Mouse (Mus musculus): ENCODE measurements around the gene Tnnt2. TPM values are rescaled to one million over a fixed set of nuclear protein-coding genes. Genes with fewer than 3 reads are reported as not detected.

The Tnnt2 gene
- polyA plus RNA-seq, 1 experiment, result 0.56 TPM

- Histone ChIP-seq H3K4me1 (ENCODE audit: control insufficient read depth, insufficient read depth, insufficient read length, low read length) (peaks cover 68% of the 10 kb centered on the region), H3K4me3 (ENCODE audit: low read depth, low read length) (no peak overlapping the region), H3K27me3 (ENCODE audit: control insufficient read depth, insufficient read depth, low read length) (no peaks in the 10 kb centered on the region), H3K27ac (ENCODE audit: insufficient read depth, low read depth, low read length) (peak overlapping the region; percentile 99), H3K36me3 (ENCODE audit: control insufficient read depth, insufficient read depth, low read length) (no peaks in the 10 kb centered on the region)
- peak; percentile 98 for TF ChIP-seq CTCF (IDR thresholded peaks at IDR 0.05; ENCODE audit: extremely low read depth, insufficient read length, insufficient replicate concordance, low read depth, low read length)
- no peak for TF ChIP-seq POLR2A (IDR thresholded peaks at IDR 0.05; ENCODE audit: low read depth, low read length)
- 21% methylated on average over 7 of the region's 7 CpGs for WGBS
Observed at GRCm38 (mm10) chr1:135811016-135811646, 25.0 kb upstream of the Tnnt2 start.

- peaks cover 68% of the 10 kb centered on the region for H3K4me1 ChIP-seq (ENCODE audit: control insufficient read depth, insufficient read depth, insufficient read length, low read length)
- 24% methylated on average over 3 of the region's 3 CpGs for WGBS
- H3K27me3 ChIP-seq (ENCODE audit: control insufficient read depth, insufficient read depth, low read length), result no peaks in the 10 kb centered on the region
- no peaks in the 10 kb centered on the region for H3K36me3 ChIP-seq (ENCODE audit: control insufficient read depth, insufficient read depth, low read length)
- peak overlapping the region; percentile 99 for H3K27ac ChIP-seq (ENCODE audit: insufficient read depth, low read depth, low read length)
- no peak overlapping the region for H3K4me3 ChIP-seq (ENCODE audit: low read depth, low read length)
- TF ChIP-seq CTCF (IDR thresholded peaks at IDR 0.05; ENCODE audit: extremely low read depth, insufficient read length, insufficient replicate concordance, low read depth, low read length), result no peak
- no peak for TF ChIP-seq POLR2A (IDR thresholded peaks at IDR 0.05; ENCODE audit: low read depth, low read length)
Observed at GRCm38 (mm10) chr1:135812205-135812604, 23.9 kb upstream of the Tnnt2 start.

- Histone ChIP-seq H3K4me1 (ENCODE audit: control insufficient read depth, insufficient read depth, insufficient read length, low read length) (peaks cover 64% of the 10 kb centered on the region), H3K27ac (ENCODE audit: insufficient read depth, low read depth, low read length) (peak overlapping the region; percentile 99), H3K4me3 (ENCODE audit: low read depth, low read length) (peak overlapping the region; percentile 29), H3K36me3 (ENCODE audit: control insufficient read depth, insufficient read depth, low read length) (no peaks in the 10 kb centered on the region), H3K27me3 (ENCODE audit: control insufficient read depth, insufficient read depth, low read length) (no peaks in the 10 kb centered on the region)
- WGBS, result 19% methylated on average over 2 of the region's 2 CpGs
- TF ChIP-seq POLR2A (IDR thresholded peaks at IDR 0.05; ENCODE audit: low read depth, low read length), result no peak
- TF ChIP-seq CTCF (IDR thresholded peaks at IDR 0.05; ENCODE audit: extremely low read depth, insufficient read length, insufficient replicate concordance, low read depth, low read length), result no peak
Observed at GRCm38 (mm10) chr1:135812618-135813017, 23.5 kb upstream of the Tnnt2 start.

DNA sequence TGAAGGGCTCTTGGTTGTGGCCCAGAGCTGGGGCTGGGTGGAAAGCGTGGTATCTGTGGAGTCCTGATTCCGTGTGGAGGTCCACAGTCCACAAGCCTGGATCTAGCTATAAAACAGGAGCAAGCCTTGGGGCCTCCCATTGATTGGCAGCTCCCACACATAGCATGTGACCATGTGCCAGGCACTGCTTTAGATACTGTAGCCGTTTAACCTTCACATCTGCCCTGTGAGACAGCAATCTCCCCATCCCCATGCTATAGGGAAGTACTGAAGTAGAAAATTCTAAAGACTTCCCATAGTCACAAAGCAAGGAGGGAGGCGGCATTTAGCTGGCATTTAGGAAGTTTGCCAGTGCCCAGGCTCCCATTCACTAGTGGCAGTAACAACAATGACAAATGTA lies 23.1 kb upstream of the Tnnt2 start:
- TF ChIP-seq POLR2A (IDR thresholded peaks at IDR 0.05; ENCODE audit: low read depth, low read length) (no peak), CTCF (IDR thresholded peaks at IDR 0.05; ENCODE audit: extremely low read depth, insufficient read length, insufficient replicate concordance, low read depth, low read length) (no peak)
- H3K4me3 ChIP-seq (ENCODE audit: low read depth, low read length), result peak overlapping the region; percentile 29
- H3K36me3 ChIP-seq (ENCODE audit: control insufficient read depth, insufficient read depth, low read length), result no peaks in the 10 kb centered on the region
- H3K4me1 ChIP-seq (ENCODE audit: control insufficient read depth, insufficient read depth, insufficient read length, low read length), result peaks cover 61% of the 10 kb centered on the region
- H3K27ac ChIP-seq (ENCODE audit: insufficient read depth, low read depth, low read length), result peak overlapping the region; percentile 99
- 27% methylated on average over 4 of the region's 4 CpGs for WGBS
- H3K27me3 ChIP-seq (ENCODE audit: control insufficient read depth, insufficient read depth, low read length), result no peaks in the 10 kb centered on the region

DNA sequence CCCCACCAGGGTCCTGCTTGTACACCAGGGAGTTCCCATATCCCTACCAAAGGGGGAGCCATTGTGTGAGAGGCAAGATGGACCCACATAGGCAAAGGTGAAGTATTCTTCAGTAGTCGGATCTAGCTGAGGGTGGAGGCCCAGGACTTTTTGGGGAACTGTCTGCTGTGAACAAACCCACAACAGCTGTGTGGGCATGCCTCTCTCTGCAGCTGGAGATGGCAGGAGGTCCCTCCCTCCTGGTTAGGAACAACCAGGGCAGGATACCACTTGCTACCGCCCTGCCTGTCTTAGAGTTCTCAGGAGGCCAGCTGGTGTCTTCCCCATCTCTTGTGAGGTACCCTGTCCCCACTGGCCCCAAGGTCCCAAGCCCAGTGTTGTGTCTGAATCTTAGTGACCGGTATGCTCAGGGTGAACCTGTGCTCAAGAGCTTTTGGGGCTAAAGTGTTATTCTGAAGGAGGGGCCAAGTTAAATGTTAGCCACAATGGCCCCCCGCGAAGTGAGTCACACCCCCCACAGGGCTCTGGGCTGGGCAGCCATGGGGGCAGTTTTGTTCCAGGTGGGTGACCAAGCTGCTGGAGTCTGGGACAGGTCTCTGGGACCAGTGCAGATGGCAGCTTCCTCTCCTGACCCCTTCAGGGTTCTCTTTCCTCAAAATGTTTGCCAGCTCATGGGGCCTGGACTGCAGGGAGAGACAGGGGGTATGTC lies 22.3 kb upstream of the Tnnt2 start:
- peaks cover 55% of the 10 kb centered on the region for H3K4me1 ChIP-seq (ENCODE audit: control insufficient read depth, insufficient read depth, insufficient read length, low read length)
- TF ChIP-seq CTCF (IDR thresholded peaks at IDR 0.05; ENCODE audit: extremely low read depth, insufficient read length, insufficient replicate concordance, low read depth, low read length) (no peak), POLR2A (IDR thresholded peaks at IDR 0.05; ENCODE audit: low read depth, low read length) (no peak)
- H3K36me3 ChIP-seq (ENCODE audit: control insufficient read depth, insufficient read depth, low read length), result no peaks in the 10 kb centered on the region
- no peaks in the 10 kb centered on the region for H3K27me3 ChIP-seq (ENCODE audit: control insufficient read depth, insufficient read depth, low read length)
- peak overlapping the region; percentile 99 for H3K27ac ChIP-seq (ENCODE audit: insufficient read depth, low read depth, low read length)
- WGBS, result 43% methylated on average over 5 of the region's 5 CpGs
- no peak overlapping the region for H3K4me3 ChIP-seq (ENCODE audit: low read depth, low read length)

- H3K4me1 ChIP-seq (ENCODE audit: control insufficient read depth, insufficient read depth, insufficient read length, low read length), result peaks cover 49% of the 10 kb centered on the region
- no peaks in the 10 kb centered on the region for H3K36me3 ChIP-seq (ENCODE audit: control insufficient read depth, insufficient read depth, low read length)
- H3K4me3 ChIP-seq (ENCODE audit: low read depth, low read length), result no peak overlapping the region
- peak overlapping the region; percentile 99 for H3K27ac ChIP-seq (ENCODE audit: insufficient read depth, low read depth, low read length)
- 40% methylated on average over 5 of the region's 5 CpGs for WGBS
- H3K27me3 ChIP-seq (ENCODE audit: control insufficient read depth, insufficient read depth, low read length), result no peaks in the 10 kb centered on the region
- TF ChIP-seq POLR2A (IDR thresholded peaks at IDR 0.05; ENCODE audit: low read depth, low read length), result no peak
- no peak for TF ChIP-seq CTCF (IDR thresholded peaks at IDR 0.05; ENCODE audit: extremely low read depth, insufficient read length, insufficient replicate concordance, low read depth, low read length)
Observed at GRCm38 (mm10) chr1:135814531-135814930, 21.6 kb upstream of the Tnnt2 start.

DNA sequence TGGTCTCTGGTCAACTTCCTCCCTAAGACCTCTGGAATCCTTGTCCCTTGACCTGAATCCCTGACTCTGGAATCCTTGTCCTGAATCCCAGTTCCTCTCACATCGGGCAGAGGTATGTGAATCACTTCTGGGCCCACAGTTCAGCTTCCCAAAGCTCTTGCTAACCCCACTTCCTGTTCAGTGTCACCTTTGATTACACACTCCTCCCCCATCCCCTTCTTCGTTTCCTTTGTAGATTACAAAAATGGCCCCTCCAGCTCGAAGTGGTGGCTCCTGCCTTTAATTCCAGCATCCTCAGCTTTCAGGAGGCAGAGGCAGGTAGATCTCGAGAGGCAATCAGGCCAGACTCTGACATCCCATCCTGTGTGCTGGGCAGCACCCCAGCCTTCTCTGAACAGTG lies 18.6 kb upstream of the Tnnt2 start:
- Histone ChIP-seq H3K4me3 (ENCODE audit: low read depth, low read length) (no peak overlapping the region), H3K27ac (ENCODE audit: insufficient read depth, low read depth, low read length) (no peak overlapping the region), H3K27me3 (ENCODE audit: control insufficient read depth, insufficient read depth, low read length) (no peaks in the 10 kb centered on the region), H3K36me3 (ENCODE audit: control insufficient read depth, insufficient read depth, low read length) (no peaks in the 10 kb centered on the region), H3K4me1 (ENCODE audit: control insufficient read depth, insufficient read depth, insufficient read length, low read length) (peaks cover 30% of the 10 kb centered on the region)
- 34% methylated on average over 4 of the region's 4 CpGs for WGBS
- no peak for TF ChIP-seq POLR2A (IDR thresholded peaks at IDR 0.05; ENCODE audit: low read depth, low read length)
- TF ChIP-seq CTCF (IDR thresholded peaks at IDR 0.05; ENCODE audit: extremely low read depth, insufficient read length, insufficient replicate concordance, low read depth, low read length), result no peak
